Mouse (Mus musculus) G1E (cell line): Measurements from ENCODE around the gene 4931409K22Rik.

Experiments
- CTCF ChIP-seq: IDR thresholded peaks from 2 replicates; pipeline ENCODE4 v1.5.1; 2012; ENCODE audit warnings: low read depth, low read length, inconsistent platforms, mixed read lengths
- GATA1 ChIP-seq: IDR thresholded peaks from 2 replicates; pipeline ENCODE4 v1.6.1; 2012; ENCODE audit warnings: borderline replicate concordance, low read length, inconsistent platforms, mixed read lengths
- GATA2 ChIP-seq: IDR thresholded peaks from 2 replicates; pipeline ENCODE4 v1.6.1; 2012; ENCODE audit warnings: low read depth, low read length, inconsistent platforms, borderline replicate concordance
- POLR2AphosphoS5 ChIP-seq: IDR thresholded peaks from 2 replicates; pipeline ENCODE4 v1.6.1; 2012; ENCODE audit warnings: low read depth, low read length, inconsistent platforms; ENCODE audit not compliant: insufficient replicate concordance
- TAL1 ChIP-seq: conservative IDR thresholded peaks from 2 replicates; pipeline ENCODE4 v1.6.1; 2012; ENCODE audit warnings: low read depth, low read length, inconsistent platforms, mixed read lengths

- TF ChIP-seq CTCF (no peak), GATA1 (no peak), POLR2AphosphoS5 (no peak), TAL1 (no peak), GATA2 (no peak)
These were observed 37.7 kb upstream of the 4931409K22Rik start for GRCm38 (mm10) chr5:24594346-24594745.
